In the genomic region with DNA sequence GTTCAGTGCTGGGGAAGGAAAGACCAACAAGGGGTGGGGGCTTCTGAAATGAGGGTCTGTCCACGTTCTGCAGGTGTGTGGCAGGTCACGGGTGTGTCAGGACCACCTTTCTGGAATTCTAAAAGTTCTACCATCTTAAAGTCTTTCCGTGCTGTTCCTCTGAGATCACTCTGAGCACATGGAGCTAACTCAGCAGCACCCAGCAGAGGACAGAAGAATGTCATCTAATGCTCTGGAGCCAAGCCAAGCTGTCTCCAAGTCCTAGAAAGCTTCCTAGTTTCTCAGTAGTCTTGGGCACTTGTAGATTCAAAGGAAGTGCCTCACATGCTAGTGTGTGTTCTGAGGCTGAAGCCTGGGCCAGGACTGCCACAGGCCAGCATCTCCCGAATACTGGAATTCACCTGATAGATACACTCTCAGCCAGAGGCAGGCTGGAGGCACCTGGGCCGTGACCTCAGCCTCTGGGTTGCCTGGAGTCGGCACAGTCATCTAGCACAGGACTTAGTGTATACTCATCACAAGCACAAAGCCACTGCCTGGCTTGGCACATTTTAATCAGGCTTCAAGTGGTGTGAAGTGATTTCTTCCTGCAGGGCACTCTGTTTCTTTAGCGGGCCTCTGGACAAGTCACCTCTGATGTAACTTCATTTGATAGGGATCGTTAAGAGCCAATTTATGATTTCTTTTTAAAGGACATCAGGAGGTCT, we compare ENCODE assay signal across 8 mouse cellular contexts. TPM values are rescaled to one million over a fixed set of nuclear protein-coding genes. Genes with fewer than 3 reads are reported as not detected.
A peak's percentile ranks its signal among the peaks of the same experiment; 100 is the strongest.
DNase-seq lines count a peak whose midpoint lies in the region; ATAC-seq lines count a peak whose summit lies in the region.

No protein-coding gene starts in this region.

- ATAC-seq in monocyte, adult 5-6 weeks (replicated peaks; ENCODE audit: insufficient number of reproducible peaks, low FRiP score, low TSS enrichment, poor library complexity, severe bottlenecking), result no peak

- intact Hi-C loops in heart, postnatal 14 days (cut with DNase I), result loop anchor here (5.0 kb wide), 2 partner anchors 50 to 90 kb away; partner anchors contain the start of gene Baiap2l1

- peak; percentile 20 to 43 for DNase-seq in cerebellum, postnatal 36 days
- DNase-seq in cerebellum, adult 11 months, result no peak
- DNase-seq in 3134 (ENCODE audit: extremely low read depth, insufficient read length, low spot score) (peak; percentile 43), adipocyte (ENCODE audit: low spot score) (peak; percentile 93)
- peak; percentile 63 to 75 for DNase-seq in heart, postnatal 14 days
- peak; percentile 71 to 77 for DNase-seq in lung, postnatal 4 days
- DNase-seq in natural killer cell, adult 2 months (ENCODE audit: low spot score in 2 of 2), result no peak

RNA-seq across cellular contexts. Expression of gene Bri3, which starts 23.5 kb away (rescaled TPM):
- 100 to 1,000 TPM; 125 to 128 TPM for total RNA-seq in heart, postnatal 14 days (2021)
- total RNA-seq in monocyte, adult 5-6 weeks (2017), result 36.6 to 109 TPM (median 73.7 TPM) in 3 replicates

RNA-seq across cellular contexts. Expression of gene Tecpr1, which starts 44.3 kb away (rescaled TPM):
- 10 to 100 TPM; 29.5 to 34.7 TPM for total RNA-seq in heart, postnatal 14 days (2021)
- total RNA-seq in monocyte, adult 5-6 weeks (2017), result 30.0 to 63.8 TPM (median 35.3 TPM) in 3 replicates

Comparison
In these comparisons a context has a peak if more than half of its experiments do, and no peak if none do; other contexts are left out.
1. DNase-seq: peak in cerebellum, postnatal 36 days (2 of 2), 3134 (single experiment), adipocyte (single experiment), heart, postnatal 14 days (2 of 2) and lung, postnatal 4 days (2 of 2); none in cerebellum, adult 11 months (single experiment) and natural killer cell, adult 2 months (0 of 2).